Mouse (Mus musculus) layer of hippocampus, postnatal 10 days (tissue): Measurements from ENCODE around the gene Ppm1h. TPM values are rescaled to one million over a fixed set of nuclear protein-coding genes. Genes with fewer than 3 reads are reported as not detected.

Experiments used
- DNase-seq, 2 experiments: peaks; one replicate each; pipeline ENCODE4 v3.0.0; 2021; ENCODE audit warnings: low spot score in 2 of 2
- total RNA-seq, 2 experiments: library from RNA; stranded (reverse); gene quantifications; 2 replicates each; pipeline ENCODE4 v1.2.3; 2021

Gene Ppm1h
- total RNA-seq, 2 experiments from 2014 or later, result 74.1 to 75.4 TPM

DNA sequence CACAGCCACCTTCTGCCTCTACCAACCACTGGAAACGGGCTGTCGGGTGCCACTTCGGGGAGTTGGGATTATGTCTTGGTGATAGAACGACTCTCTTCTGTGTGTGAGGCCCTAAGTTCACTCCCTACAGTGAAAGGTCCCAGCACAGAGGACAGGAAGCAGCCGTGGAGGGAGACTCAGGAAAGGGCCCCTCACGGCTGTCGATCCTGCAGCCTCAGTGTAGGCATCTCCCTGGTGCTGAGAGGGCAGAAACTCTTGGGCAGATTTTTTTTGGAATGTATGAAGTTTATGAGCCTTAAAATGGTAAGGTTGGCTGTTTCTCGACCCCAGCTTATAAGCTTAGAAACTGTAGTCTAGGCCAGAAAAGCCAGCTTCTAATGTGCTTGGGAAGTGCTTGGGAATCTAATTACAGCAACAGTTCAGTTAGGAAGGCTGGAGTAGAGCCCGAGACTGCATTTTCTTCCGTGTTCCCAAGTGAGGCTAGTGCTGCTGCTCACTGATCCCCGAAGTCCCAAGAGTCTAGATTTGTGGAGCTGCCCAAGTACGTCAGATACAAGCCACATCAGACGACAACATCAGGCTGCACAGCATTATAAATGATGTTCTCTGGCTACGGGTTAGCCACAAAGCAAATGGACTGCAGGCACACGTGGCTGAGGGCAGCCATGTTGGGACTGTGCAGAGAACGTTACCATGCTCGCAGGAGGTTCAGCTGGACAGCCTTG lies 177.6 kb downstream of the Ppm1h start:
- DNase-seq, result no peak

GRCm38 (mm10) chr10:122857155-122857554 lies 178.6 kb downstream of the Ppm1h start:
- peak; percentile 26 to 39 for DNase-seq

DNA sequence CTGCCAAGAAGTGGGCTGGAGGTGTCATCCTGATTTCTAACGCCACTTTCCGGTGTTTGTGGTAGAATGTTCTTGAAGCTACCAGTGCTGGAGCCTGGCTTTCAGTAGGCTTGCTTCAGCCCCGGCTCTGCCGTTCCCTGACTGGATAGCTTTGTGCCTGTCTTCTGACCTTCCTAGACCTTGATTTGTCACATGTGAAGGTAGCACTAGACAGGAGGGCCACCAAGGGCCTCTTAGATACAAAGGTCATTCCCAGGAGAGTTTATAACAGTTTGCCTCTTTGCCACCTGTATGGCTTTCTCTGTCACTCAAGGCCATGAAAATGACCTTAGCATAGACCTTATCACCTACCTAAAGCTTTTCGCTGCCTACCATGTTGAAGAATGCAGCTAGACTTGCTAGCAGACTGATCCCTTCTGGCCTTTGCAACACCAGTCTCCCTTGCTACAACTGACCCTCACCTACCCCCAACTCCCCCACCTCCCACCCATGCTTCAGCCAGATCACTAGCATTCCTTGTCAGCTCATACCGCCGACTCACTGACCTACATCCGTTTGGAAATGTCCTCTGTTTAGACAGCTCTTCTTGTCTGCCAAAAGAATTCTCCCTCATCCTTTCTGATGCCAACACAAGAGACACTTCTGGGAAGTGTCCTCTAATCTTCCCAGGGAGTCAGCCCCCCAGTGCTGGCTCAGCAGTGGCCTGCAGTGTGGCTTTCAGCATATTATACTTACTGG lies 180.5 kb downstream of the Ppm1h start:
- no peak for DNase-seq

DNA sequence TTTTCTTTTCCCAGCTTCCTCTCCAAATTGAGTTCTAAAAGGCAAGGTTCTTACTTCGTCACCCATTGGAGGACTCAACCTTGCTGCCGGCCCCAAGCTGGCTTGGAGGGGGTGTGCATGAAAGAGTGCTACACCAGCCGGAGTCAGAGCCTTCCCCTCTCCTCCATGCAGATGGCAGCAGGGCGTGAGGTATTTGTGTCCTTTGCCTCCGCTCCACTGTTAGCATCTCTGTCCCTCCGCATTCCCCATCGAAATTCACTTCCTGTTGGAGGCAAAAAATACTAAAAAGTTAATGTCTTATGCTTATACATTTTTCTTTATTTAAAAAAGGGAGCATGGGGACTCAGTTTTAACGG lies 181.1 kb downstream of the Ppm1h start:
- DNase-seq, result no peak

- no peak for DNase-seq
Observed at GRCm38 (mm10) chr10:122860076-122860475, 181.5 kb downstream of the Ppm1h start.

GRCm38 (mm10) chr10:122861696-122862385 lies 183.3 kb downstream of the Ppm1h start:
- DNase-seq, result no peak

GRCm38 (mm10) chr10:122862386-122863023 lies 183.9 kb downstream of the Ppm1h start:
- no peak for DNase-seq

- no peak for DNase-seq
Observed at GRCm38 (mm10) chr10:122869865-122870503, 191.4 kb downstream of the Ppm1h start.

DNA sequence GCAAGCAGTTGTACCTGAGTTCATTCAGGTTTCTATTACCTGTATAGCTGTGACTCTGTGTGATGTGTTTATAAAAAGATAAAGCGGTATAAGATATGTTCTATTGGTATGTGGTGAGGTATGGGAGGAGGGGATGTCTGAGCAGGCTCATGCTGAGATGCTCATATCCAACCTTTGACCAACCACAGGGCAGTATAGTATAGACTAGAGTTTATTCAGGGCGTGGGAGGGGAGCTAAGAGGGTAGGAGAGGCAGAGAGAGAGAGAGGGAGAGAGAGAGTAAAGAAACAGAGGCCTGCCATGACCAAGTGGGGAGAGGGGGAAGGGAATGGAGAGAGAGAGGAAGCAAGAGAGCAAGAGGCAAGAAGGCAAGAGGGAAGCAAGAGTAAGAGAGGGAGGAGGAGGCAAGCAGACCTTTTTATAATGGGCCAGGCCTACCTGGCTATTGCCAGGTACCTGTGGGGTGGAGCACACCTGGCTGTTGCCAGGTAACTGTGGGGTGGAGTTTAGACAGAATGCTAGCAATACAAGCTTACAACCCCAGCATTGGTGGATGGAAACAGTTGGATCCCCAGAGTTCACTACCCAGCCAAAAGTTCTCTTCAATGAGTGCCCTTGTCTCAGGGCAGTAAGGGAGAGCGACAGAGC lies 192.4 kb downstream of the Ppm1h start:
- no peak for DNase-seq

- DNase-seq, result no peak
Observed at GRCm38 (mm10) chr10:122872720-122873119, 194.2 kb downstream of the Ppm1h start.

- DNase-seq, result no peak
Observed at GRCm38 (mm10) chr10:122876964-122877363, 198.4 kb downstream of the Ppm1h start.

- DNase-seq, result no peak
Observed at GRCm38 (mm10) chr10:122877436-122877835, 198.9 kb downstream of the Ppm1h start.

DNA sequence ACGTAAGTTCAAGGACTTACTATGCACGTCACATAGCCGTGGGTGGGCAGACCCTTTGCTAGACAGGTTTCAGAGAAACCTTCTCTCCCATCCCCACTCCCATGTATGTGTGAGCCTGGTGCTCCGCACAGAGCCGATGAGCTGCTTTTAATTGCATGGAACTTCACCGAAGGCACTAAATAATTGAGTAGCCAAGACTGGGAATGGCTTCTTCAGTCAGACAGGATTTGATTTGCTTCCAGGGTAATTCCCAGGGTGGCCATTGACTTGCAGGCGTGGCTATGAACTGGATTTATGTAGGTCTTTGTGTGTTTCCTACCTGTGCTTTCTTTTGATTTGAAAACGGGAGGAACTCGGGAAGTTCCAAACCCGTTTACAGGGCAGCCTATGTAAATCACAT lies 202.9 kb downstream of the Ppm1h start:
- DNase-seq, result no peak

GRCm38 (mm10) chr10:122882614-122883013 lies 204.1 kb downstream of the Ppm1h start:
- no peak for DNase-seq

- peak; percentile 71 to 78 for DNase-seq
Observed at GRCm38 (mm10) chr10:122883823-122884743, 205.5 kb downstream of the Ppm1h start.

DNA sequence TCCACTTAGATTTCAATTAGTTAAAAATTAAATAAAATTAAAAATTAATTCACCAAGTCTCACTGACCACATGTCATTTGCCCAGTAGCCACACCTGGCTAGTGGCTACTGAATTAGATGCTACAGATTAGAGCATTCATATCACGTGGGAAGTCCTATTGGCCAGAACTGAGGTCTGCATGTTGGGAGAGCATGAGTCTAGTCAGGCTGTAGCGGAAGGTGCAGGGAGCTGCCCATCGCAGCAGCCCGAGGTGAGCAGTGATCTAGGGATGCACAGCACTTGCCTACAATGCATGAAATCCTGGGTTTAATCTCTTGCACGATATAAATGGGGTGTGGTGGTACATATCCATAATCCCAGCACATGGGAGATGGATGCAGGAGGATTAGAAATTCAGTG lies 206.7 kb downstream of the Ppm1h start:
- DNase-seq, result no peak

DNA sequence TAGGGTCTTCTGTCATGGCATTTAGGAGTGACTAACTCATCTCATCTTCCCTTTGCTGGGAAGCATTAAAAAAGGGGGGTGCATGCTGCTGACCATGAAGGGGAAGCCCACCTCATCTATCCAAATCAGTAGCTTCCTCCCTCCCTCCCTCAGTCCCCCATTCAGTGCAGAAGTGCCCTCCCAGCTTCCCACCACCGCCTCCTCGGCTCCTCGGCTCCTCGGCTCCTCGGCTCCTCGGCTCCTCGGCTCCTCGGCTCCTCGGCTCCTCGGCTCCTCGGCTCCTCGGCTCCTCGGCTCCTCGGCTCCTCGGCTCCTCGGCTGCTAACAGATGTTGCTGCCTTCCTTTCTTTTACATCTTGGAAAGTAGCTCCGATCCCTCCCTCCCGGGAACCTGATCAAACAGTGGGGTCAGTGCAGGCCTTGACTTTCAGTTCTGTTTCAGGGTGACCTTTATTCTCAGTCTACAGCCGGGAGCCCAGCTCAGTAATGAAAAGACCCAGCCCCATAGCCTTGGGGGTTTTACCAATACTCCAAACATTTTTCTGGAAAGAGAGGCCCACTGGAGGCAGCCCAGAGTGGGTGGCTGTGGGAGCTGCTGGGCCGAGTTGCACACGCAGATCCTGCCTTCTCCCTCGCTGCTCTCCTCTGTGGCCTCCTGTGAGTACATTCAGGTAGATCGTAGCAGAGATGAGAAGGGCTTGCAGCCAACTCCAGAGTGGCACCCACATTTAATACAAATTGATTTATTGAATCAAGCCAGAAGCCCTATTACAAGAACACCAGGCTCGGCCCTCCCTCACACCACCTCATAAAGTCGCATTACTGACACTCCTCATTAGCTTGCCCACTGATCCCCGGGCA lies 207.7 kb downstream of the Ppm1h start:
- DNase-seq, result peak; percentile 46 to 55

DNA sequence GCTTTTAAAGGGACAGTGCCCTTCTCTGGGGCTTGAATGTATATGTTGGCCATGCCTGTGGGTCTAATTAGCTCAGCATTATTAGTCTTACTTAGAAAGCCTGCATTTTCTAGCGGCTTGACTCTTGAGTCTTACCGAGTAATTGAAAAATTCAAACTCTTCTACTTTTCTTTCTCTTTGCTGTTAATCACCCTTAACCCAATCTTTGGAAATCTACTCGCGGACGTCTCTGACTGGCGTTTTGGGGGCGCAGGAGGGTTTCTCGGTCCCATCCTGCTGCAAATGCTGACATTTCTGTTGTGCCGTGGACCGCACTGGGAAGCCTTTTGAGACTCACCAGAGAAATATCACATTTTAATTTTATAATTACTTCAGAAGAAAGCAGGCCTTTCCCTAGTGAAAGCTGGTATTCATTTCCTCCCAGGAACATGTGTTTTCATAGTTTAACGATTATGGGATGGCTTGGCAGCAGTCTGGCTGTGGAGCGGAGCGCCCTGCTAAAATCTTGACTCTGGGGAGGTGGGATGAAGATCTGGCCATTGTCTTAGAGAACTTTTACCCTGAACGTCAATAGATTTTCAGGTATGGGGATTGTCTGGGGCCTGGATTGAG lies 208.5 kb downstream of the Ppm1h start:
- no peak for DNase-seq
